Mouse (Mus musculus) adrenal gland, adult 2 months (tissue): ENCODE measurements around the gene Themis3. TPM values are rescaled to one million over a fixed set of nuclear protein-coding genes. Genes with fewer than 3 reads are reported as not detected.
"Not testable (repeated sequence)": the region's sequence is repeated elsewhere in the genome, so short reads cannot be mapped to it uniquely, and the experiment has no call there.

Experiments used
- DNase-seq: peaks from one replicate; pipeline ENCODE4 v3.0.0; 2021
- polyA plus RNA-seq: library from polyadenylated mRNA; depleted of rRNA; stranded (reverse); fragments of >200 nt; gene quantifications from 2 replicates; pipeline ENCODE4 v1.2.3, GENCODE M21; 2012; rRNA removed
- total RNA-seq, 2 experiments: library from RNA; stranded (reverse); gene quantifications; 2 replicates each; pipeline ENCODE4 v1.2.3; 2021

The Themis3 gene
- total and polyA plus RNA-seq, 3 experiments, result not detected

DNA sequence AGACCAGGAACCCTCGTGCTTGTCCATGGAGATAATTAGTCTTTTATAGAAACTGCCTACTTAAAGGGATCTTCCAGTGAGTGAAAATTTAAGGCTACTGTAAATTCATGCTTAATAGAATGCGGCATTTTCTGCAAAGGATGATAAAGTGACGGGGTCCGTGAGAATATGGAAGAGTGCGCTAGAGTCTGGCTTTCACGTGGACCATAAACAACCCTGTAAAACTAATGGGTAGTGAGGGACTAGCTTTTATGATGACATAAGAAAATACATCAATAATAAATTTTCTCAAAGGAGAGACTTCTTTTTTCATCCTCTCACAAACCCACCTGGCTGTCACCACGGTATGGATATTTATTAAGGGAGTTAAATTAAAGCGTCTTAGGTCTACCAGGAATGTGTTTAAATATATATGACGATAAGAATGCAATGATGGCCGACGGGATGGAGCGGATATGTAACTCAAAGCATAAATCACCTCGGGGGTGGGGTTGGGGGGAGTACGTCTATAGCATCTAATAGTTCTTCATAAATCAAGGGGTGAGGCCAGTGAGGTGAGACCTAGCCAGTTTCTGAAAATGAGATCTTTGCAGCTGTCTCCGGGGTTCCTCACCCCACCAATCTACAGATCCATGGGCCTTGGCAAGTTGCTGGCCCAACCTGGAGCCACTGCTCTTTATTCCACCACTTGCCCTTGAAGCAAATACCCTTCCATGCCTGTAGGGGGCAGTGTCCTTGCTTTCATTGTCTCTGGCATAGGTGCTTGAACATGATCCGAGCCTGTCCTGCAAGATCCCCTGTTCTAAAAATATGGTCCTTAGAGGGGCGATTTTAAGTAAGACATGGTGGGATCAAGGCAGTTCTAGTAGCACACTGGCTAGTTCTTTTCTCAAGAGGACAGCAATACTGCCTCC, 35.8 kb downstream of the Themis3 start:
- DNase-seq, result no peak

GRCm38 (mm10) chr17:66552690-66553089, 41.7 kb downstream of the Themis3 start:
- no peak for DNase-seq

GRCm38 (mm10) chr17:66550486-66550885, 43.9 kb downstream of the Themis3 start:
- DNase-seq, result no peak

DNA sequence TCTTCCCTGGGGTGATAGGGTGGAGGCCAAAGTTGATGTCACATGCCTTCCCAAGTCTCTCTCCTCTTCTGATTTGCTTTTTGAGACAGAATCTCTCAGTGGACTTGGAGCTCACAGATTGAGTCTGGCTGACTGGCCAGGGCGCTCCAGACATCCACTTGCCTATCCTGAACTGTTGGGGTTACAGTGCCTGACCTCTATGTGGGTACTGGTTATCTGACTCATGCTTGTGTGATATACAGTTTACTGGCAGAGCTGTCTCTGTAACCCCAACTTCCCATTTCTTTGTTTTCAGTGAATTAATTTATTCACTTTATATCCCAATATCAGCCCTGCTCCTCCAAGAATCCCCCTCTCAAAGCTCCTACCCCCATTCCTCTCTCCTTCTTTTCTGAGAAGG, 62.1 kb downstream of the Themis3 start:
- DNase-seq, result no peak

DNA sequence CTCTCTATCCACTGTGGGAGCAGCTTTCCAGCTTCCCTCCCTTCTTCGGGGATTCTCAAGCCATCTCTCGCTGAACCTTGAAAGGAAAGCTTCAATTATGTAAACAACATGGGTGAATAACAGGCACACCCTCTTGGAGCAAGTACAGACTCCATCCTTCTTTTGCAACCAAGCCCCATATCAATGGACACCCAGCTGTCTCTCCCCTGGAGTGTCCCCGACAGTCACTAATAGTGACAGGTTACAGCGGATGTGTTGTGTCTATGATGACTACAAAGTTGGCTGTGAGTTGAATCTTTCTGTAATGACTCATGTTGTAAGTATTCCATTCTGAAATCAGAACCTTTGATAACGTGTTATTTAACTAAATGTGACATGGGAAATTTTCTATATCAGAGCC, 71.0 kb downstream of the Themis3 start:
- DNase-seq, result no peak

GRCm38 (mm10) chr17:66522631-66523030, 71.8 kb downstream of the Themis3 start:
- not testable (repeated sequence) for DNase-seq

DNA sequence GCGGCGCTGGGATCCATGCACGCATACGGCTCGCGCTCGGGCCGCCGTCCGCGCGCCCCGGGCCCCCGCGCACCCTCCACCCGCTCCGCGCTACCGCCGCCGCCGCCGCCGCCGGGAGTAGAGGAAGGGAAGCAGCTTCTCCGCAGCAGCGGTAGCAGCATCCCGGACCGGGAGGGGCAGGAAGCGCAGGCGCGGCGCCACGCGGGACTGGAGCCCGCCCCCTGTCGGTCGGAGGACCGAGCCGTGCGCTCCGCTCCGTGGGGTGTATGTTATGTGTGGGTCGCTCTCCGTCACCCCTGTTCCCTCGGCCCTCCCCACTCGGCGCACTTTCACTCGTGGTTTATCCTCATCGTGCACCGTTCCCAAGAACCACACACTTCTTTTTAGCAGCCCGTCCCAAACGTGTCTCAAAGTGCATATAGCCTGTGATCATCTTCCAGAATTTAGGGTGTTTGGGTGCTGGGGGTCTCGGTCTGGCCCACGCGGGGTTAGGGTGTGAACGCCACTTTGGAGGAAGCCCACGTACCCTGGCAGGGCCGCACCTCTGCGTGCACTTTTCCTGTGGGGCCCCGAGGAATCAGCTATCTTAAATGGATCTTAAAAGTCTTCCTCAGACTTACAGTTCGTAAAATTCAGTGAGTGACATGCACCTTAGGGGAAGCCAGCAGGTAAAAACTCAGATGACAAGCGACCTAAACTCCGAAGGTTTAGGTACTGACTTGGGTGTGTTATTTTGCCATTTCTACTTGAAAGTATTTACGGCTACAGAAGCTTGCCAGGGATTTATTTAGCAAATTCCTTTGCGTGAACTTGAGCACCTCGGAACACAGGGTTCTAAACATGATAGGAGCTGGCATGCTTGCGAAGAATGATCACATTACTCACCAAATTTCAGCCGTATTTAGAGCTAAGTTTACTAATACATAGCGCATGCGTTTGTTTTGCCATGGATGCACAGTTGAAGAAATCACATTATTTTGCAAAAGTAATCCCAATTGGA, 74.6 kb downstream of the Themis3 start, which contains the start of gene Rab12:
Gene Rab12, minus strand, starts transcription at position 176 of the 1,000 bp plus-strand sequence.
- peak; percentile 91 for DNase-seq

GRCm38 (mm10) chr17:66518877-66519553, 75.4 kb downstream of the Themis3 start:
- peak; percentile 71 for DNase-seq

DNA sequence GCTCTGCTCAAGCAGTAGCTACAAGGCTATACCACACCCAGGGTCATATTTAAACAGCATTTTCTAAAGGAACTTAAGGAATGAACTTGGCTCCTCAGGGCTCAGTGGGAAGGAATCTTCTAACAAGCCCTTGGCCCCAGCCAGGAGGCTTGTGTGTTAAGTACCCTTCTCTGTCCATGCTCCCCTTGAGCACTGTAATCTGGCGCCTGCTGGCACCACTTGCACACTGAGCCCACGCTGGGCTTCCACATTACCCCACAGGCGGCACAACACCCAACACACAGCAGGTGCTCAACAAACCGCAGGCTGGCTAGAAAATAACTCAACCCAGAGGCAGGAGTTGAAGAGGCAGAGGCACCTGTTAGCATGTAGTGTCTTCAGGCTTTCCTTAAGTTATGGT, 77.5 kb downstream of the Themis3 start:
- DNase-seq, result no peak

- DNase-seq, result no peak
Measured at GRCm38 (mm10) chr17:66514288-66514995, 80.0 kb downstream of the Themis3 start.

DNA sequence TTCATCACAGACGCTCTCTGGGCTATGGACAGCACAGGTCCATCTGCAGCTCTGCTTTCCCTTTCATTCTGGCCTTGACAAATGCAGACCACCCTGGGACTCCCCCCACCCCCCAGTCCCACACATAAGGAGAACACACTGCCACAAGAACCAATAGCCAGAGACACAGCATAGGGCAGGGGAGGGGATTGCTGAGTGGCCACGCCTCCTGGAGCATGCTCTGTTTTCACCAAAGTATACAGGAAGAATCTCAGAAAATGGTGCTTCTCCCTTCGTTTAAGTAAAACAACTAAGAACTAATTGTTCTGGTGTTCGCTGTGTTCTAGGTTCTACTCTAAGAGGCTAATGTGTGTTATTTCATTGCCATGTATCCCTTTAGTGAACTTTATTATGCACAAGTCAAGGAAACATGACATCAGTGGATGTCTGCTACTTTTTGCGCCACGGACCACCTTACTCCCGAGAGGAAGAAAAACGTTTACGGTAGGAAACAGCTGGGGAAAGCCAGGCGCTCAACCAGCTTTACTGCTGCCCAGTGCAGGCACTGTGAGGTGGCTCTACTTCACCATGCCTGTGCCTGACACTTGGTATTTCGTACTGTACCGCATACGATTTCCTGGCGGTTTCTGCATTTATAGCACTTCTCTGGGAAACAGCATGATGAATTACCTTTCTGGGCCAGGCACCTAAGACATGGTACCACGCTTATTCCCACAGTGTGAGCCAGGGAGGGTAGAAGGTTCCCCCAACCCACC, 82.0 kb downstream of the Themis3 start:
- DNase-seq, result no peak

DNA sequence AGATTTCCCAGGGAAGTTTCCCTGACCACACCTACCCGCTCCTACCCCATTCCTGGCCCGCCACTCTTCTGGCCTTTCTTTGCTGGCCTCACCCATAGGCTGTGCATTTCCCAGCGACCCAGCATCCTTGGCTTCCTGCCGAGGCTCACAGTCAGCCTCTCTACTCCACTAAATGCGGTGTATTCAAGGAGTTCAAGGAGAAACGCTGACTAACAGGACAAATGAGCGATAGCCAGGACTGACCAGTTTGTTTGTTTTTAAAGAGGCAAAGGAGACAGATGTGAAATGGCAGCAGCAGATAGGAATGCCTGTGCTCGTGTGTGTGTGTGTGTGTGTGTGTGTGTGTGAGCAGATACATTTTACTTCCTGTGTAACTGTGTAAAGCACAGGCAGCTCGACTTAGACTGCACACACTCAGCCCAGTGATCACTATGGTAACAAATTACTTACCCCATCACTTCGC, 84.2 kb downstream of the Themis3 start:
- DNase-seq, result peak; percentile 91

GRCm38 (mm10) chr17:66507049-66507954, 87.1 kb downstream of the Themis3 start:
- peak; percentile 75 for DNase-seq

- peak; percentile 69 for DNase-seq
Measured at GRCm38 (mm10) chr17:66504964-66505363, 89.5 kb downstream of the Themis3 start.

Other genes with a start within 250 kb of the Themis3 start
- 10 to 100 TPM in 1 of 2 experiments, 1 to 10 TPM in 1; 6.5 to 10.4 TPM for gene Mtcl1, start 144.9 kb downstream of the Themis3 start, total RNA-seq
- 3.5 and 5.0 TPM in 2 replicates for gene Mtcl1, start 144.9 kb downstream of the Themis3 start, polyA plus RNA-seq
- gene Rab12, start 74.9 kb downstream of the Themis3 start, total RNA-seq, result 10 to 100 TPM; 89.6 to 95.0 TPM
- 40.4 and 42.8 TPM in 2 replicates for gene Rab12, start 74.9 kb downstream of the Themis3 start, polyA plus RNA-seq